Mouse (Mus musculus) granulocyte monocyte progenitor cell, adult 5-6 weeks (primary cell): Measurements from ENCODE around the gene Pnmal2. TPM values are rescaled to one million over a fixed set of nuclear protein-coding genes. Genes with fewer than 3 reads are reported as not detected.
A peak's percentile ranks its signal among the peaks of the same experiment; 100 is the strongest.

Source experiments
- ATAC-seq: replicated peaks from 2 replicates; pipeline ENCODE4 v1.8.0; 2016; ENCODE audit warnings: mild to moderate bottlenecking, moderate TSS enrichment, inconsistent platforms; ENCODE audit not compliant: poor library complexity, severe bottlenecking
- total RNA-seq, 2 experiments: library from RNA; stranded (forward) in 1 of 2; stranded (reverse) in 1 of 2; fragments of 200-712, 200-1000 nt in 1 of 2; fragments of >200 nt in 1 of 2; fragmentation: Nextera tagmentation in 1 of 2; gene quantifications; 2 replicates each; pipeline ENCODE4 v1.2.3; 2014 to 2017

The Pnmal2 gene
- total RNA-seq, 2 experiments from 2014 or later, result not detected

DNA sequence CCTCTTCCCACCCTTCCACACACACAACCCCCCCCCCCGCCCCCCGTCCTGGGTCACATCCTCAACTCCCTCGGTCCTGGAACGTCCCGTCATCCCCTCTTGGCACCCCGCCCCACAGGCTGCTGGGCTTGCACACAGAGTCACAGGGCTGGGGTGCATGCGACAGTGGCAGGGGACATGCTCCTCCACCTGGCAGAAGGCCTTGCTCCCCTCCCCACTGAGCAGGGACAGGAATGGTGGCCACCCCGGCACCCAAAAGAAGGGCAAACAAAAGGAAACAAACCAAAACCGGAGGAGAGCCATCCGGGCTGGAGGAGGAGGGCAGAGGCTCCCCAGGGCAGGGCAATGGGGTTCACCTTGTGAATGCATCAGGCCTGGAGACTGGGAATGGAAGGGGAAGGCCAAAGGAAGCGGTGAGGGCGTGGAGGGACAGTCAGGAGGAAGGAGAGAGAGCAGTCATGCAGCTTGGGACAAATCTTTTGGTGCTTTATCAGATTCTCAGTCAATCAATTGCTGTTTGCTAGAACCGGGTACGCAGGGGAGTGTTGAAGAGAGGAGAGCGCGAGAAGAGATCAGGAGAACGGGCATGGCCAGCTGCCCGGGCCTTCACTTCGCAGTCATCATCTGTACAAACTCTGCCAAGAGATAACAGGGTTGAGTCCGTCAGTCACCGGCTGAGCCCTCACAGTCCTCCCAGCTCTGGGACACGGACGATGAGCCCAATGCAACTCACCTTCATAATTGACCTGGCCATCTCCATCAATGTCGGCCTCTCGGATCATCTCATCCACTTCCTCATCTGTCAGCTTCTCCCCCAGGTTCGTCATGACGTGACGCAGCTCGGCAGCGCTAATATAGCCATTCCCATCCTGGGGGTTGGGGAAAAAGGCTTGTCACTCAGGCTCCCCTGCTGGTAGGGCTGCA lies 27.9 kb upstream of the Pnmal2 start:
- no peak for ATAC-seq

DNA sequence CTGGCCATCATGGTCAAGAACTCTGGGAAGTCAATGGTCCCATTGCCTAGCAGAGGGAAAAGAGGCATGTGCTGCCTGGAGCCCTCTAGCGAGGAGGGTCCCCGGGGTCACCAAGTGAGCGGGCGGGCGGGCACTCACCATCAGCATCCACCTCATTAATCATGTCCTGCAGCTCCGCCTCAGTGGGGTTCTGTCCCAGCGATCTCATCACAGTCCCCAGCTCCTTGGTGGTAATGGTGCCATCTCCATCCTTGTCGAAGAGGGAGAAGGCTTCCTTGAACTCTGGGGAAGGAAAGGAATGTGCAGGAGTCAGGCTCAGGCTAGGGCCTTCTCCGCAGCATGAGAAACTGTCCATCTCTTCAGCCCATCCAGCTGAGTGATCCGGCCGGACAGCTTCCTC lies 27.0 kb upstream of the Pnmal2 start:
- no peak for ATAC-seq

DNA sequence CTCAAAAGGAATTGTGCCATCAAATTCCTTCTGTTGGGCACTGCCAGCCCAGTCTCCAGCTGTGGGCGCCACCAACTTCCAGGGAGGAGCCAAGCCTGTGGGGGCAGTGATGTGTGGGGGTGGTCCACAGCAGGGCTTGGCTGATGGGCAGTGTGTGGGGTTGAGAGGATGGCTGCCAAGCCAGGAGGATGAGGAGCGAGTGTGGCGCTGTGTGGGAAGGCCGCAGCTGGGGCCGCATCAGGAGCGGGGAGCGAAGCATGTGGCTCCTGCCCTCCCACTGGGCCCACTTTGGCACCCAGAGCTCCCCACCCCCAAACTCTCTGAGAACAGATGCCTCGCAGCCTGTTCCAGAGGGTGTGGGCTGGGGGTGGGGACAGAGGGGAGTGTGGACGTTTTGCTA lies 26.5 kb upstream of the Pnmal2 start:
- no peak for ATAC-seq

DNA sequence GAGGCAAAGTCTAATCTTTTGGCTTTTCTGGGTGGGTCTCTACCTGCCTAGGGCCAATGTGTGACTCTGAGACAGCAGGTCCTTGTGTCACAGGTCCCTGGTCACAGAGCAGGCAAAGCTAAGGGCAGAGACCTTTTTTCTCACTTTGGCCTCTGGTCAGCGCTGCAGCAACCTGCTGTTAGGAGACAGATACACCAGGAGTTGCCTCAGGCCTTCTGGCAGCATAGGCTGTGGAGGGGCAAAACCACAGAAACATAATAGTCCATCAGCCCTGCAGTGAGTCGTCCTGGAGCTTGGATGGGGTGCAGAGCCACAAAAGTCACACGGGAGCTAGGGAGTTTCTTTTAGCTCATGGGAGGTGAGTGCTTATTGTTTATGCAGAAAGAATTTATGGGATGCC lies 25.8 kb upstream of the Pnmal2 start:
- no peak for ATAC-seq

DNA sequence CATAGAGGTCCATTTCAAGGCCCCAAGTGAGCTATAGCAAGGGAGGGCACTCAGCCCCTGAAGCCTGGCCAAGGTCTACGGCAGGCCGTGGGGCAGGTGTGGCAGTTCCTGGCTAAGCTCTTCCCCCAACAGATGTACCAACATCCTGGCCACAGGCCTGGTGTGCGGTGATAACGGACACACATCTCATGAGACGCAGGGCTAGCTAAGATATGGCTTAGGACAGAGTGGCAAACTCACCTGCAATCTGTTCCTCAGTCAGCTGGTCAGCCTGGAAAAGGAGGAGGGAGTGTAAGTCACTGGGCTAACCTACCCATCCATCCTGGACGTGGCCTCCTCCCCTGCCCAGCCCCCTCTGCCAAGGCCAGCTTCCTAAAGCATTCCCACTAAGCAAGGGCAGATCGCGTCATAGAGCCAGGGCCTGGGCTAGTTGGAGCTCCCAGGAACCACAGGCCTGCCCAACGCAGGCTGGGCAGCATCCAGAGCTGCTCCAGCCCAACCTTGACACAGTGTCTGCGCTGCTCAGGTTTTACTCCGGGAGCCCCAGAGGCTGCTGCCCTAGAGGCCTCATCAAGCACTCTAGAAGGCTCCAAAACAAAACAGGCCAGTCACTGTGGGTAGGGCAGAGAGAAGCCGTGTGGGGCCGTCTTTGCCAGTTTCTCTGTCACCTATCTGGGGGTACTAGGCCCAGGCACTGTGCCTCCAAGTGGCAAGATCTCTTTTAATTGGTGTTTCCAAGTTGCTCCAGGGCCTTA lies 24.9 kb upstream of the Pnmal2 start:
- no peak for ATAC-seq

DNA sequence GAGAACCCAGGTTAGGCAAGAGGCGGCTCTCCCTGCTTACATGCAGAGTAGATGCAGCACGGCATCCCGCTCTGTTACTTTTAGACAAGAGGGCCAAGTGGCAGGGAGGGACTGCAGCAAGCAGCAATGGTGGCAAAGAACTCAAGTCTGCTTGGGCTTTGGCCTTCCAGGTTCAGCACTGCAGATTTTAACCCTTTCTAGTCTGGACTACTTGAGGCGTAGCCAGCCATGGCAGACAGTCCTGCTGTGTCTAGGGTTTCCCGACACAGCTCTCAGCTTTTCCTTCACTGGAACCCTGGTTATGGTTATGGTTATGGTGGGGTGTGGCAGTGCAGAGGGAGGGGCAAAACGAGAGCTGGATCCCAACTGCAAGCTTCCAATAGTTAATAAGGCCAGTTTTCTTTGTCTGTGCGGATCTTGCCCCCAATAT lies 24.3 kb upstream of the Pnmal2 start:
- ATAC-seq, result no peak

DNA sequence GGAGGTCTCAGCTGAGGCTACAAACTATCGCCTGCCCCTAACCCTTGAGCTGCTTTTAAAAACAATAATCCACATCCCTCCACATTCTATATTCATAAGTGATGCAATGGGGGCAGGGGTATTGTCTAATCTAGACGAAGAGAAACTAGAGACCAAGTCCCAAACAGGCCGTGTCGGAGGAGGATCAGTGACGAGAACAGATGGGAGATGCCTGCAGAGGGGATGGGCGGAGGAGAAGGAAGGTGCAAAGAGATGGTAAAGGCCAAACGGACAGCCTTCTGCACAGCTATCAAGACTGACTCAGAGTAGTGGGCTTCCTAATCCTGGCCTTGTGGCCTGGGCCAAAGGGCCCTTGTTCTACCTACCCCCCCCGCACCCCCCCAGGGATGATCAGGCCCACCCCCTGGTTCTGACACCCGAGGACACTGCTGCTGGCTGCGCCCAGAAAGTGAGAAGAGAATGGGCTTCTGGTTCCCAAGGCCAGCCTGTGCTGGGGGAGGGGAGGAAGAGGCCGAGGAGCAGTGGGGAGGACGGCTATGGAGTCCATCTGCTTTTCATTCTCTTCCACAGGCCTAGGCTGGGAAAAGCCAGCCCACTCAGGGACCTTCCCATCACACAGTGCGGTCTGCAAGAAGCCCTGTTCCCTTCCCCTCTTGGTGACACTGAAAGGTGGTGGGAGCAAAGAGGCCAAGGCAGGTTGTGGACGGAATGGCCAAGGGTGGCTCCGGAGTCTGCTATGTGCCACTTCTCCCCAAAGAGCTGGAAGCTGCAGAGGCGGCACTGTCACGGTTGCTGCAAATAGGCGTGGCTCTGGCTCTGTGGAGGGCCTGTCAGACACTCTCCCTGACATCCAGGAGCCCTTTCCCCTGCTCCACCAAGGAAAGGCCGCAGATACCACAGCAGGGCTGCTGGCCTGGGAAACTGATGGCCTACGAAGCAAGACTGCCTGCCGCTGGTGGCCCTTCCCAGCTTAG lies 23.4 kb upstream of the Pnmal2 start:
- ATAC-seq, result no peak

- ATAC-seq, result no peak
Measured at GRCm38 (mm10) chr7:16921881-16922335, 22.6 kb upstream of the Pnmal2 start.

GRCm38 (mm10) chr7:16922360-16922973 lies 22.0 kb upstream of the Pnmal2 start:
- no peak for ATAC-seq

- ATAC-seq, result no peak
Measured at GRCm38 (mm10) chr7:16923283-16924036, 21.0 kb upstream of the Pnmal2 start.

DNA sequence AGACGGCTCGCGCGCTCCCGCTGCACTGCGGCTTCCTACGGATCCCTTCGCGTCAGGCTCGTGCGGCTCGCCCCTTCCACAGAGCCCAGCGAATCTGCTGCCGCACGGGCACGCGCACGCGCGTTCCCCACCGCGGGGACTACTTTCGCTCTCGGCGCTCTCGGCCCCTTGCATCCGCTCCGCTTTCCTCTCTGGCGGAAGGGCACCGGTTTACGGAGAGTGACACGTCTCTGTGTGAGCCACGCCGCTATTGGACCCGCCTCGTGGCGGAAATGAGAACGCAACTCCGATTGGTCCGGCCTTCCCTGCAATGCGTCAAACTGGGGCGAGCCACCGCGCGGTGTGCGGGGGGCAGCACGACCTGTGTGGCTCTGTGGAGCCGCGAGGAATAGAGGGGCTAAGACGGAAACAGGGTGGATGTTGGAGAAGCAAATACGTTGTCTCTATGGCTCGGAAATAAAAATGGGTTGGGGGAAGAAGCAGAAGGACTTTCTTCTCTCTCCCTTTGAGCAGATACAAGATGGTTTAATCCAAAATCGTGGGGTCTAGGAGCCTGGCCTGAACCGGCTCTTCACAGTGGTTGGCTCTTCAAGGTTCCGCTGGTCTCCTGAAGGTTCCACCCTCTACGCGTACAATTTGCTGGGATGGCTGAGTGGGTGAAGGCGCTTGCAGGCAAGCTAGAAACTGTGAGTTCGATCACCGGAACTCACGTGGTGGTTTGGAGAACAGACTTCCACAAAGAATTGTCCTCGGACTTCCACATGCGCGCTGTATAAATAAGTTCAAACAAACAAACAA lies 20.2 kb upstream of the Pnmal2 start, which contains the start of gene Calm3:
TSS of gene Calm3 (minus strand) at position 78 of the 798 bp plus-strand sequence.
- peak; percentile 87 for ATAC-seq

DNA sequence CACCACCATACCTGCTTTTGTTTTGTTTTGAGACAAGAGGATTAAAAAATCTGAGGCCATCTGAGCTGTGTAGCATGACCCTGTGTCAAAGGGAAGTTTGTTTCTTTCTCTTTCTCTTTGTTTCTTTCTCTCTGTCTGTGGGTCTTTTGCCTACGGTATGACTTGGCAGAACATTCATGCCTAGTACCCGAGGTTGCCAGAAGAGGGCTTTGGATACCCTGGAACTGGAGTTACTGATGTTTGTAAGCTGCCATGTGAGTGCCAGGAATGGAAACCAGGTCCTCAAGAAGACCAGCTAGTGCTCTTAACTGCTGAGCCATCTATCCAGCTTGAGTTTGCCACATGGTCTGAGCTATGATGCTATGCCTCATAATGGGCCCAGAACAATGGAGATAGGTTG lies 16.1 kb upstream of the Pnmal2 start:
- ATAC-seq, result no peak

DNA sequence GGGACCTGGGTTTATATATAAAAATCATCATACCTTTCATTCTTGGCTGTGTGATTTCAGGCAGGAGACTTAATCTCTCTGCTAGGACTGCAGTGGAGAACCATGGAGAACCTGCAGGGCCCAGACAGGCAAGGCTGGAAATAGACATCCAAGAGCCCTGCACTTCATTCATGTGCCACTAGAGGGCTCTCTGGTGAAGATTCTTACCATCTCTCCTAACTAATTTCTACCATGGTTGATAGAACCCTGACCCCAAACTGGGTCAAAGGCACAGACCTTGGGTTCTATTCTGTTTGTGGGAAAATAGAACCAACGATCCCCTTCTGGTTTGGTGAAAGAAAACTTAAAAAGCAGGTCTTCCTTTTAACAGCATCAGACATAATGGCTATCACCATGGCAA lies 13.6 kb upstream of the Pnmal2 start:
- peak; percentile 51 for ATAC-seq

- ATAC-seq, result peak; percentile 84
Measured at GRCm38 (mm10) chr7:16931968-16932627, 12.4 kb upstream of the Pnmal2 start.

DNA sequence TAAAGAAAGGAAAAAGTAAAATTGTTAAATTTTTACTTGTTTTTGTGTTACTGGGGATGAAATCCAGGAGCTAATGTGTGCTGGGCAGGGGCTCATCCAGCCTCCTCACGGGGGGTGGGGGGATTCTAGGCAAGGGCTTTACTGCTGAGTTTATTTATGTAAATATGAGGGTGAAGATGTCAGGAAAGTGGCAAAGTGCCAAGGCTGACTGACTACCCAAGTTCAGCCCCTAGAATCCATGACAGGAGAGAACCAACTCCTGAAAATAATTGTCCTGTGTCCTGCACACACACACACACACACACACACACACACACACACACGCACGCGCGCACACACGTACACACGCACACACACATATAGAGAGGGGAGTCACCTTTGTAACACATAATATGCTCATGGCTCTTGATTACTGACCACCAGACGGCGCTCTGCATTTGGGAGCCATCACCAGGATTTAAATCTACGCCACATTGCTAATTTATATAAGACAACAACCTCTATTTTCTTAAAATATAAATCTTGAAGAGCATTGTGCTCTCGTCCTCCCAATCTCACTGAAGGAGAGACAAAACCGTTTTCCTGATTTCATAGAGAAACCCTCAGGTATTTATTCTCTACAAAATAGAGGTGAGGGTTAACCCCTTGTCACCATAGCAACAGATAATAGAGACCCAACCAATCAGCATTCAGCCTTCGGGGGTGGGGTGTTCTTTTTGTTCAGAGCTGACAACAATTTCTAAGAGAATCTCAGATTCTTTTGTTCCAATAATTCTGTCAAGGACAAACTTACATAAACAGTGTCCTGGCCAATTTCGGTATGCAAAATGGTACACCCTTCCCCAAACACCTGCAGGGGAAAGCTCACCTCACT lies 11.5 kb upstream of the Pnmal2 start:
- ATAC-seq, result peak; percentile 40

- peak; percentile 63 for ATAC-seq
Measured at GRCm38 (mm10) chr7:16937312-16937711, 7.2 kb upstream of the Pnmal2 start.
